Mouse (Mus musculus): Measurements from ENCODE around the gene Setd1a. TPM values are rescaled to one million over a fixed set of nuclear protein-coding genes. Genes with fewer than 3 reads are reported as not detected.
A peak's percentile ranks its signal among the peaks of the same experiment; 100 is the strongest.
"Not testable (repeated sequence)": the region's sequence is repeated elsewhere in the genome, so short reads cannot be mapped to it uniquely, and the experiment has no call there.

The Setd1a gene
- total RNA-seq, 1 experiment from 2014 or later, result 16.6 TPM

GRCm38 (mm10) chr7:127822494-127822893 lies 46.0 kb downstream of the Setd1a start:
- no peak for ATAC-seq (replicated peaks; ENCODE audit: low read depth, poor library complexity, severe bottlenecking)

- no peak for ATAC-seq (replicated peaks; ENCODE audit: low read depth, poor library complexity, severe bottlenecking)
Measured at GRCm38 (mm10) chr7:127823236-127824171, 47.0 kb downstream of the Setd1a start.

GRCm38 (mm10) chr7:127824176-127824871 lies 47.9 kb downstream of the Setd1a start, which contains the start of the genes Stx4a and Stx1b:
Stx4a (plus strand) TSS chr7:127824294.
Stx1b (minus strand) TSS chr7:127824549.
- no peak for ATAC-seq (replicated peaks; ENCODE audit: low read depth, poor library complexity, severe bottlenecking)

GRCm38 (mm10) chr7:127835550-127835949 lies 59.1 kb downstream of the Setd1a start:
- no peak for ATAC-seq (replicated peaks; ENCODE audit: low read depth, poor library complexity, severe bottlenecking)

GRCm38 (mm10) chr7:127837473-127837872 lies 61.0 kb downstream of the Setd1a start:
- ATAC-seq (replicated peaks; ENCODE audit: low read depth, poor library complexity, severe bottlenecking), result no peak

GRCm38 (mm10) chr7:127837878-127838277 lies 61.4 kb downstream of the Setd1a start:
- not testable (repeated sequence) for ATAC-seq (replicated peaks; ENCODE audit: low read depth, poor library complexity, severe bottlenecking)

GRCm38 (mm10) chr7:127840031-127840430 lies 63.6 kb downstream of the Setd1a start:
- not testable (repeated sequence) for ATAC-seq (replicated peaks; ENCODE audit: low read depth, poor library complexity, severe bottlenecking)

- peak; percentile 28 for ATAC-seq (replicated peaks; ENCODE audit: low read depth, poor library complexity, severe bottlenecking)
Measured at GRCm38 (mm10) chr7:127840886-127841285, 64.4 kb downstream of the Setd1a start.

GRCm38 (mm10) chr7:127841340-127842000 lies 65.0 kb downstream of the Setd1a start:
- peak; percentile 84 for ATAC-seq (replicated peaks; ENCODE audit: low read depth, poor library complexity, severe bottlenecking)

- peak; percentile 61 for ATAC-seq (replicated peaks; ENCODE audit: low read depth, poor library complexity, severe bottlenecking)
Measured at GRCm38 (mm10) chr7:127842001-127842718, 65.7 kb downstream of the Setd1a start.

Other genes starting within 250 kb of the Setd1a start
- 2.8 and 5.9 TPM in 2 replicates for gene Tmem265, start 215.3 kb upstream of the Setd1a start, total RNA-seq (2017)
- gene Phkg2, start 203.3 kb upstream of the Setd1a start, total RNA-seq (2017), result 18.3 and 31.8 TPM in 2 replicates
- gene Ccdc189, start 188.1 kb upstream of the Setd1a start, total RNA-seq (2017), result 0.68 and 1.1 TPM in 2 replicates
- gene Rnf40, start 187.9 kb upstream of the Setd1a start, total RNA-seq (2017), result 55.9 and 57.4 TPM in 2 replicates
- 12.9 and 39.4 TPM in 2 replicates for gene Zfp629, start 160.9 kb upstream of the Setd1a start, total RNA-seq (2017)
- 54.4 and 68.0 TPM in 2 replicates for gene Bcl7c, start 67.7 kb upstream of the Setd1a start, total RNA-seq (2017)
- gene Ctf1, start 63.9 kb upstream of the Setd1a start, total RNA-seq (2017), result 0.14 TPM in 1 of 2 replicates, not detected in the other
- not detected in 2 replicates for gene Ctf2, start 44.5 kb upstream of the Setd1a start, total RNA-seq (2017)
- 14.6 and 21.4 TPM in 2 replicates for gene Fbxl19, start 32.1 kb upstream of the Setd1a start, total RNA-seq (2017)
- gene Orai3, start 6.9 kb upstream of the Setd1a start, total RNA-seq (2017), result 24.5 and 40.6 TPM in 2 replicates
- 1.4 TPM in 1 of 2 replicates, not detected in the other for gene Gm49388, start 8.9 kb downstream of the Setd1a start, total RNA-seq (2017)
- gene Hsd3b7, start 23.9 kb downstream of the Setd1a start, total RNA-seq (2017), result 36.7 and 52.3 TPM in 2 replicates
- gene Stx4a, start 47.6 kb downstream of the Setd1a start, total RNA-seq (2017), result 47.6 and 56.9 TPM in 2 replicates
- gene Stx1b, start 47.9 kb downstream of the Setd1a start, total RNA-seq (2017), result 0.64 TPM in 1 of 2 replicates, not detected in the other
- 47.1 and 50.4 TPM in 2 replicates for gene Zfp646, start 99.6 kb downstream of the Setd1a start, total RNA-seq (2017)
- gene Zfp668, start 100.2 kb downstream of the Setd1a start, total RNA-seq (2017), result 3.2 and 10.5 TPM in 2 replicates
- gene Prss53, start 114.3 kb downstream of the Setd1a start, total RNA-seq (2017), result 0.27 TPM in 1 of 2 replicates, not detected in the other
- not detected in 2 replicates for gene Gm21974, start 118.8 kb downstream of the Setd1a start, total RNA-seq (2017)
- 27.6 and 34.0 TPM in 2 replicates for gene Vkorc1, start 118.9 kb downstream of the Setd1a start, total RNA-seq (2017)
- 40.9 and 47.1 TPM in 2 replicates for gene Bckdk, start 127.4 kb downstream of the Setd1a start, total RNA-seq (2017)
- gene Kat8, start 135.8 kb downstream of the Setd1a start, total RNA-seq (2017), result 30.0 and 36.0 TPM in 2 replicates
- not detected in 2 replicates for gene Prss8, start 153.4 kb downstream of the Setd1a start, total RNA-seq (2017)
- 2.4 and 4.3 TPM in 2 replicates for gene Prss36, start 170.1 kb downstream of the Setd1a start, total RNA-seq (2017)
- gene Fus, start 190.8 kb downstream of the Setd1a start, total RNA-seq (2017), result 79.4 and 108 TPM in 2 replicates
- gene Pycard, start 217.2 kb downstream of the Setd1a start, total RNA-seq (2017), result 19.8 and 27.3 TPM in 2 replicates
- gene Trim72, start 227.3 kb downstream of the Setd1a start, total RNA-seq (2017), result not detected in 2 replicates

Data from common myeloid progenitor, adult 5-6 weeks (primary cell).